In genomic region chr10:86301593-86302317, GRCm38 (mm10) we compare ENCODE assay signal across 8 mouse cellular contexts. TPM values are rescaled to one million over a fixed set of nuclear protein-coding genes. Genes with fewer than 3 reads are reported as not detected.
A peak's percentile ranks its signal among the peaks of the same experiment; 100 is the strongest.
DNase-seq lines count a peak whose midpoint lies in the region; ATAC-seq and TF ChIP-seq lines count a peak whose summit lies in the region.

No protein-coding gene starts in this region.

- peaks cover 6% of the 10 kb centered on the region; the same call in 1 of the 2 replicates for H3K4me1 ChIP-seq in heart, postnatal 0 days (ENCODE audit: control insufficient read depth, insufficient read depth)
- peaks cover 36% of the 10 kb centered on the region for H3K4me1 ChIP-seq in liver, embryonic 12.5 days
- H3K4me1 ChIP-seq in small intestine, adult 2 months (ENCODE audit: control insufficient read depth, insufficient read depth, insufficient read length, low read length), result peaks cover 13% of the 10 kb centered on the region

- H3K27ac ChIP-seq in layer of hippocampus, adult 2 months, result peak overlapping the region; percentile 90
- H3K27ac ChIP-seq in heart, postnatal 0 days (ENCODE audit: low read depth), result peak overlapping the region; percentile 93
- peak overlapping the region; percentile 24; the same call in 1 of the 2 replicates for H3K27ac ChIP-seq in liver, embryonic 12.5 days
- H3K27ac ChIP-seq in small intestine, adult 2 months (ENCODE audit: insufficient read depth, low read depth, low read length), result peak overlapping the region; percentile 23

- peak overlapping the region; percentile 61 for H3K4me2 ChIP-seq in heart, postnatal 0 days (ENCODE audit: low read depth, low read length)
- peak overlapping the region; percentile 86 for H3K4me2 ChIP-seq in liver, embryonic 12.5 days

- H3K4me3 ChIP-seq in layer of hippocampus, adult 2 months, result peak overlapping the region; percentile 73
- H3K4me3 ChIP-seq in heart, postnatal 0 days (ENCODE audit: low read depth, low read length), result peak overlapping the region; percentile 58
- peak overlapping the region; percentile 56 for H3K4me3 ChIP-seq in liver, embryonic 12.5 days
- peak overlapping the region; percentile 59 for H3K4me3 ChIP-seq in small intestine, adult 2 months (ENCODE audit: low read depth, low read length)

- no peaks in the 10 kb centered on the region for H3K9me3 ChIP-seq in heart, postnatal 0 days (replicated peaks; ENCODE audit: control insufficient read depth, low read length)
- no peaks in the 10 kb centered on the region for H3K9me3 ChIP-seq in liver, embryonic 12.5 days (replicated peaks)

- TF ChIP-seq POLR2A in small intestine, adult 2 months (IDR thresholded peaks at IDR 0.05; ENCODE audit: low read depth, low read length), result no peak

- no peaks in the 10 kb centered on the region for H3K27me3 ChIP-seq in heart, postnatal 0 days (ENCODE audit: control insufficient read depth, insufficient read depth, low read length)
- peaks cover 56% of the 10 kb centered on the region for H3K27me3 ChIP-seq in liver, embryonic 12.5 days (replicated peaks)
- 0 out of 2 replicates have a peak, but pooled peaks cover 3% of the 10 kb centered on the region for H3K27me3 ChIP-seq in small intestine, adult 2 months (ENCODE audit: control insufficient read depth, insufficient read depth, low read length)

- 5% methylated on average over 4 of the region's 4 CpGs for WGBS in heart, postnatal 0 days
- 15% methylated on average over 4 of the region's 4 CpGs for WGBS in liver, embryonic 12.5 days (ENCODE audit: insufficient replicate concordance)
- WGBS in small intestine, adult 2 months, result 50% methylated on average over 4 of the region's 4 CpGs

- no peak for DNase-seq in layer of hippocampus, adult 2 months (ENCODE audit: low spot score in 2 of 2)
- no peak for DNase-seq in layer of hippocampus, adult 8-10 months (ENCODE audit: low spot score in 2 of 2)
- no peak for DNase-seq in heart, postnatal 0 days (ENCODE audit: low spot score)
- no peak for DNase-seq in urinary bladder, adult 2 months (ENCODE audit: low spot score)
- DNase-seq in layer of hippocampus, postnatal 25 days (ENCODE audit: extremely low spot score in 1 of 2, low spot score in 1 of 2), result no peak
- DNase-seq in frontal cortex, postnatal 25 days (ENCODE audit: low spot score in 2 of 2), result no peak

- H3K36me3 ChIP-seq in heart, postnatal 0 days (replicated peaks; ENCODE audit: control insufficient read depth, insufficient read depth, low read length), result peaks cover 19% of the 10 kb centered on the region; the same call in 1 of the 2 replicates
- no peaks in the 10 kb centered on the region for H3K36me3 ChIP-seq in liver, embryonic 12.5 days
- H3K36me3 ChIP-seq in small intestine, adult 2 months (ENCODE audit: control insufficient read depth, insufficient read depth, low read length), result no peaks in the 10 kb centered on the region

- no peak for TF ChIP-seq CTCF in layer of hippocampus, adult 2 months (conservative IDR thresholded peaks at IDR 0.05)
- TF ChIP-seq CTCF in heart, postnatal 0 days (IDR thresholded peaks at IDR 0.05; ENCODE audit: low read depth), result no peak
- TF ChIP-seq CTCF in small intestine, adult 2 months (IDR thresholded peaks at IDR 0.05; ENCODE audit: extremely low read depth, insufficient read length, insufficient replicate concordance, low read depth, low read length), result no peak

- peak overlapping the region; percentile 93 for H3K9ac ChIP-seq in heart, postnatal 0 days (replicated peaks; ENCODE audit: low read depth, low read length)
- no peak overlapping the region for H3K9ac ChIP-seq in liver, embryonic 12.5 days

- TF ChIP-seq EP300 in heart, postnatal 0 days (IDR thresholded peaks at IDR 0.05; ENCODE audit: low read depth), result no peak

- ATAC-seq in heart, postnatal 0 days (ENCODE audit: insufficient read depth, low read depth), result peak; percentile 5; the same call in 1 of the 2 replicates
- ATAC-seq in liver, embryonic 12.5 days, result no peak

RNA-seq across cellular contexts. Expression of gene Timp3, which starts 1.6 kb away (rescaled TPM):
- total RNA-seq in layer of hippocampus, adult 2 months (2021), result 10 to 100 TPM; 61.8 to 62.0 TPM
- total RNA-seq in layer of hippocampus, adult 8-10 months (2022), result 10 to 100 TPM; 65.5 to 73.4 (median 69.4) TPM
- 164 and 257 TPM in 2 replicates for total RNA-seq in heart, postnatal 0 days (2014; rRNA removed; ENCODE audit: low replicate concordance)
- 57.0 and 66.0 TPM in 2 replicates for polyA plus RNA-seq in heart, postnatal 0 days (2015; fragmentation: Nextera tagmentation; extraction: Ambion mirVana)
- polyA plus RNA-seq in liver, embryonic 12.5 days (2016; fragmentation: Nextera tagmentation; extraction: Ambion mirVana), result 16.3 and 17.0 TPM in 2 replicates
- polyA plus RNA-seq in small intestine, adult 2 months (2012; rRNA removed), result 12.4 and 15.3 TPM in 2 replicates
- polyA plus RNA-seq in urinary bladder, adult 2 months (2012; rRNA removed), result 182 and 201 TPM in 2 replicates
- total RNA-seq in layer of hippocampus, postnatal 25 days (2021), result 10 to 100 TPM; 50.1 to 55.1 TPM

Comparison
In these comparisons a context has a peak if more than half of its experiments do, and no peak if none do; other contexts are left out.
1. H3K27ac ChIP-seq: peak in every context shown above with its lines; median percentile 93 in heart, postnatal 0 days; 90 in layer of hippocampus, adult 2 months; 24 in liver, embryonic 12.5 days; 23 in small intestine, adult 2 months.